Mouse (Mus musculus): ENCODE measurements at regions not wholly inside any gene's neighbourhood (a gene's known extent, or its start where the extent isn't known, plus 50 kb on each side); places are given as distances from the start of the nearest gene placed in this dataset.

DNA sequence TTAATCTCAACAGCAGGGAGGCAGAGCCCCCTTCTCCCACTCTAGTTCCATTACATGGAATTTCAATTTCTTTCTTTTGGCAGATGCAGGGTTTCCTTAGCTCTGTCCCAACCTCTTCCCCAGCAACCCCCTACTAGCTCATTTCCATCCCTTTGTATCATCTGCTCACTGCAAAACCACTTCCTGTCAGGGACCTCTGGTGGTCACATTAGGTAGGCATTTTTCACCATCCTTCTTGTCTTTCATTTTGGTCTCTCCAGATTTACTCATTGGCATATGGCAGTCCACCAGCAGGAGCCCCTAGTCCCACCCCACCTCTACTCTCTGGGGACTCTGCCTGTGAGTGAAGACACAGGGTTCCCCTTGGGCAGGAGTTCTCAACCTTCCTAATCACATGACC, 597.6 kb downstream of the Plekhb2 start:
- TF ChIP-seq POLR2A (IDR thresholded peaks at IDR 0.05; ENCODE audit: insufficient read length, low read depth): no peak
- TF ChIP-seq MYOG (IDR thresholded peaks at IDR 0.05; ENCODE audit: control insufficient read depth in 1 of 3, insufficient read depth in 1 of 3, insufficient read length in 2 of 3, low read depth in 2 of 3): no peak
- no peak for TF ChIP-seq MYOD1 (IDR thresholded peaks at IDR 0.05; ENCODE audit: control insufficient read depth in 1 of 3, insufficient read length in 2 of 3, low read depth in 2 of 3)
- TF ChIP-seq POLR2AphosphoS2 (IDR thresholded peaks at IDR 0.05; ENCODE audit: insufficient read length, low read depth): no peak
- no peak for TF ChIP-seq USF1 (IDR thresholded peaks at IDR 0.05; ENCODE audit: low read depth)
- no peak for TF ChIP-seq MAX (IDR thresholded peaks at IDR 0.05; ENCODE audit: low read depth)
- TF ChIP-seq CEBPB (IDR thresholded peaks at IDR 0.05; ENCODE audit: insufficient read depth, poor library complexity, severe bottlenecking): no peak
- no peak for TF ChIP-seq TCF12 (IDR thresholded peaks at IDR 0.05; ENCODE audit: insufficient read depth, poor library complexity, severe bottlenecking)
- TF ChIP-seq REST (IDR thresholded peaks at IDR 0.05; ENCODE audit: insufficient read depth, insufficient read length): no peak
- no peak for TF ChIP-seq SRF (IDR thresholded peaks at IDR 0.05; ENCODE audit: control insufficient read depth, insufficient read length, low read depth)
- no peak for TF ChIP-seq E2F4 (IDR thresholded peaks at IDR 0.05; ENCODE audit: insufficient read depth)
- TF ChIP-seq TCF3 (IDR thresholded peaks at IDR 0.05; ENCODE audit: insufficient read length, low read depth): no peak
